Mouse (Mus musculus) myocyte (in vitro differentiated cells): ENCODE results near the gene Tspan31.

Experiments
- POLR2A ChIP-seq: IDR thresholded peaks from one replicate; pipeline ENCODE4 v1.6.1; 2011; ENCODE audit warnings: low read depth, mild to moderate bottlenecking, control low read depth, moderate library complexity; ENCODE audit not compliant: insufficient read length
- REST ChIP-seq: IDR thresholded peaks from one replicate; pipeline ENCODE4 v1.6.1; 2011; ENCODE audit warnings: mild to moderate bottlenecking, control low read depth, moderate library complexity; ENCODE audit not compliant: insufficient read depth, insufficient read length
- USF1 ChIP-seq: IDR thresholded peaks from one replicate; pipeline ENCODE4 v1.6.1; 2011; ENCODE audit warnings: low read depth, mild to moderate bottlenecking, control low read depth, moderate library complexity

DNA sequence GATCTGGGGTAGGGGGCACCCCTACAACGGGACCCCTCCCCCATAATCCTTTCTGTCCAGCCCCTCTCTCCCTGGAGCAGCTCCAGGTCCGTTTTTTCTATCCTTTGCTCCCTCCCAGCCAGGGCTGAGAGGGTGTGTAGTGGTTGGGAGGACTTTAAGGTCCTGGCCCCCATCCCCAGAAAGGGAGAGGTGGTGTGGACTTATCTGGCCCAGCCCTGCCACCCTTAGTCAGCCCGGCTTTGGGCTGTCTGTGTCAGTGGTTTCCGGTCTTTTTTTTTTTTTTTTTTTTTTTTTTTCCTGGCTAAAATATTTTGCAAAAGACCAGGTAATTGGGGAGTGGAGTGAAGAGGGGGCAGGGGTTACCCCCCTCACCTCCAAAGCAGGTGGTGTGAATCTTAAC lies 22.7 kb upstream of the Tspan31 start:
- TF ChIP-seq REST, result no peak
- no peak for TF ChIP-seq POLR2A
- no peak for TF ChIP-seq USF1
